Mouse (Mus musculus): ENCODE measurements around the gene Rab33b.
A peak's percentile ranks its signal among the peaks of the same experiment; 100 is the strongest.

Gene Rab33b

DNA sequence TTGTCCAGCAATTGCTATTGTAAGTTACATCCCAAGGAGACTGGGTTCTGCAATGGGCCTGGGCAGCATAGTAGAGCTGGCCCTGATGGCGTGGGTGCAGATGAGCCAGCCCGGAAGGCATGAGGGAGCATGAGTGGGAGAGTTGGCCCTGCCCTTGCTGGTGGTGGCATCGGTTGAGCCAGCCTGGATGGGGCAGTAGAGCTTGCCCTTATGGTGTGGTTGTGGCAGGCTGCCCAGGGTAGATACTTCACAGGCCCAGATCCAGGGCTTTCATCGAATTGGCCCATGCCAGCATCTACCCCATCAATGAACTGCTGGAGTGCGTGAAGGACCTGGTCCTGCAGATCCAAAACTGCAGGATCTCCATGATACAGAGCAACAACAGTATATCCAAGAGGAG lies 28.3 kb downstream of the Rab33b start:
- DNase-seq (ENCODE audit: low spot score) = no peak

DNA sequence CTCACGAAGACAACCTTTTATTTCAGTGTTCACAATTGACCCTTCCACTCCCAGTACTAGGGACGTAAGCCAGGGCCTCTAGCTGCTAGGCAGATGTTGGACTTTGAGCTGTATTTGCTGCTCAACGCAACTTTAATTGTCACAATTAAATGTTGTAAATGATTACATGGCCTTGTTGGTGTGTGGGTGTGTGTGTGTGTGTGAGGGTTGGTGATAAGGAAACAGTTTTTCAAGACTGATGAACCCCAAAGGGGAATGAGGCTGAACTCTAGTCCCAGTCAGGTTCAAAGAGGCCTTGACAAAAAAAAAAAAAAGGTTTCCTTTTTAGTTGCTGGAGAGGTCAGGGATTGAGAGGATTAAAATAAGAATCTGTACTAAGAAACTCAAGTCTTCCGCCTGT lies 33.7 kb downstream of the Rab33b start:
- no peak for DNase-seq (ENCODE audit: low spot score)

DNA sequence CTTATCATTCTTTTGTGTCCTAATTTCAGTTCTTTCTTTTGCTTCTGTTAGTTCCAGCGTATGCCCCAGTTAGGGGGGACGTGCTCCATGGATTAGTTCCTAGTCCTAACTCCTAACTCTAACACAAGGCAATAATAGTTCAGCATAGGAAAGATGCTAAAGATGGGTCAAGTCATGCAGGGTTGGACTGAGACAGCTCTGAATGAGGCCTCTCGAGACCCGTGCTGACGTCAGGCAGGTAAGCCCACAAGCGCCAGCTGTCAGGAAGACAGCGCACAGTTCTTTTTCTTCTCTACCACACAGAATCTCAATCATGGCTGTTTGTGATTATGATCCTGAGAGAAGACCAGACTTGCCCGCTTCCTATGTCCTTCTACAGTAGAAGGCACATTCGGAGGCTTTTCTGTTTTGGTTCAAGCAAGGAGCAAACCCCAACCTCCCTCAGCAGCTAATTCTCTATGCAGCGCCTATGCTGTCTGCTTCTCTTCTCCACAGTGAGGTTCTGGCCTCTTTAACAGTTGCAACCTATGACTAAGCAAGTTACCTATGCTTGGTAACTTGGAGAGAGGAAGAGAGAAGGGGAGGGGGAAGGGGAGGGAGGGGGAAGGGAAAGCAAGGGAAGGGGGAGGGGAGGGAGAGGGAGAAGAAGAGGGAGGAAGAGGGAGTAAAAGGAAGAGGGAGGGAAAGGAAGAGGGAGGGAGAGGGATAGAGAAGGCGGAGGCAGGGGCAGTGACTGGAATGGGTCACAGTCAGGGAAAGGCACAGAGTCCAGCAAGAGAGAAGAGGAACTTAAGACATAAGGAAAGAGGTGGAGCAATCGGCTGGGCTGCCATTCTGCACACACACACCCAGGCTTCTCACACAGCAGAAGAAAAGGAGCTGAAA lies 34.4 kb downstream of the Rab33b start:
- no peak for DNase-seq (ENCODE audit: low spot score)

DNA sequence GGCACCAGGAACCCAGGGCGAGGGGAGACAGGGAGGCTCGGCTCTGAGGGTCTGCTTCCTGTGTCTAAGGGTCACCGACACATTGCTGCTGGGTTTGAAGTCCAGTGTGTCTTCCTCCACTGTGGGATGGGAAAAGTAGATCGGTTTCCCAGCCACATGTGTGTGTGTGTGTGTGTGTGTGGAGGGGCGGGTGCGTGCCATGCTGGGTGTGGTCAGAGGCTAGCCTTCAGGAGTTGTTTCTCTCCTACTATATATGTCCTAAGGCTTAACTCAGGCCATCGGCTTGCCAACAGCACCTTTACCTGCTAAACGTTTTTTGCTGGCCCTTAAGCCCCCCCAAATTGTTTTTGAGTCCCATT lies 35.0 kb downstream of the Rab33b start:
- DNase-seq (ENCODE audit: low spot score) = no peak

DNA sequence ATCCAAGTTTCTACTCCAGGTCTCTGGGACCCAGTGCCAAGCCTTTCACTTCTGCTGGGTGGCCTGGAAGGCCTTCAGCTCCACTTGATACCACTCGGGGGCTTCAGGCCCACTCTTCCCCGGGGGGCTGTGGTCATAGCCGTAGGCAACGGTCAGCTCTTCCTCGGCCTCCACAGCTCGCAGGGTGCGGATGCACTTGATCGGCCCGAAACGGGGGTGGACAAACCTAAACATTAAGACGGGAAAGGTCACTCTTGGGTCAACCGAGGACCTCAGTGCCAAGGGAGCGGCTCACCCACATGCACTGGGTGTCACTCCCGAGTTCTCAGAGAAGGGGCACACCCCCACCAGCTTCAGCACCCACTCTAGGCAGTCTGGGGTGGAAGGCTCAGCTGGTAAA lies 37.5 kb downstream of the Rab33b start:
- no peak for DNase-seq (ENCODE audit: low spot score)

DNA sequence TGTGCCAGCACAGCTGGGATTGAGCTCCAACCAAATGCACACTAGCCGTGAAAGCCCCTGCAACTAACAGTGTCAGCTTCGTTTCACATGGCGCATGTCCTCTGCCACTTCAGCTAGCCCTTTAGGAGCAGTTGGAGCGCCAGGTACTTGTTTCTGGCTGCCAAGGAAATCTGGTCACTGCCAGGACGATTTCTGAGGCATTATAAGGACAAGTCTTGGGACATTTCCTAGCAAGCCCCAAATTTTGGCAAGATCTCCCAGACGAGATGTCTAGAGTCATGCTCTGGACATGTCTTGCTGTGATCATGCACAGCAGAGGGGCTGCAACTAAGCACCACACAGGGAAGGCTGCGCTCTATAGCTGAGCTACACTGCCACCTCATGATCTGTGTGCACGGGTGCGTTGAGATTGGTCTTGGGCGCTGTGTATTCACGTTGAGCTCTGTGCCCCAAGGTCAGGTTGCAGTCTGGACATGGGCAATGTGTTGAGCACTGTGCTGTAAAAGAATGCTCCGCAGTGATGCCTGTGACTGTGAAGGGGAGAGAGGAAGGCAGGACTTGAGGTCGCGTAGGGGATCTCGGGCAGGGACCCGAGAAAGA lies 41.6 kb downstream of the Rab33b start:
- DNase-seq (ENCODE audit: low spot score) = no peak

DNA sequence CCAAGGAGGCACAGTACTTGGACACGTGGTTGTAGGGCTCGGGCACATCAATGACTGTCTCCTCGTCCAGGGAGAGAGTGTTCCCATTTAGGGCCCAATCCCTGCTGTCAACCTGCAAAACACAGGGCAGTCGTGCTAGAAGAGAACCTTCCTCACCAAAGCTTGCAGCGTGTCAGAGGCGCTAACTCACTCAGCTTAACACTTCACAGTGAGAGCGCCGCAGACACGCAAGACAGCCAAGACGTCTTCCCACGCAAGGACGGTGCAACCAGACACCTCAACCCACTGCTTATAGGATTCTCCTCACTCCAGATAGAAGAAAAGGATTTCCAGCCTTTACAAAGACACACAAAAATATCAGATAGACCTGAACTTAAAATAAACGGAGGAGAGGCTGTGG lies 43.2 kb downstream of the Rab33b start:
- no peak for DNase-seq (ENCODE audit: low spot score)

DNA sequence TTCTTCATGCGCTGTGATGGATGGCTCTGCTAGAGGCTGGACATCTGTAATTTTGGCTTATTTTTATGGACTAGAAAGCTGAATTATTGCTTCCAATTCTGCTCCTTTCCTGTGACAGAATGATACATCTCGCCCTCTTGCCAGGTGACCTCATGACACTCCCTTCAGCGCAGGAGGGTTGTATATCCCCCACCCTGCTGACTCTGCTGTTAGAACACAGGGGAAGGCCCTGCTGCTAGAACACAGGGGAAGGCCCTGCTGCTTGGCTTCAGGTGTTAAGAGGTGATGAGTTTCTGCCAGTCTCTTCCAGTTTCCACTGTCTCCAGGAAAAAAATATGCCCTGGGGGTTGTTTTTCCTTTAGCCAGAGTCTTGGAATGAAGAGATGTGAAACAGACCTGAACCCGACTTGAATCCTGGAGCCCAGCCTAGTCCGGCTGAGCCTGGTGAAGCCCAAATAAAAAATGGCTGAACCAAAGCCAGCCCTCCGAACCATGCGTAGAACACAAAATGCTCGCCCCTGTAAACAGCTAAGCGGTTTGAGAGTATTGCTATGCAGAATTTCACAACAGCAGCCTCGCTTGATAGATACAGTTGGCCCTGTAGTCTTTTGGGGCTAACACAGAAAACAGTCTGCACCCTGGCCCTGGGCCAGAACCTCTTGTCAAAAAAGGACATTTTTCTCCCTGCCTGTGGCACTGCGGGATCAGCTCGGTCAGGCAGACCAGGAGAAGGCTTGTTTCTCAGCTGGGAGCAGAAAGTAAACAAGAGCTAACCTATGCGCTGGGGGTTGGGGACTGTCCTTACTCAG lies 48.0 kb downstream of the Rab33b start:
- DNase-seq (ENCODE audit: low spot score) = no peak

DNA sequence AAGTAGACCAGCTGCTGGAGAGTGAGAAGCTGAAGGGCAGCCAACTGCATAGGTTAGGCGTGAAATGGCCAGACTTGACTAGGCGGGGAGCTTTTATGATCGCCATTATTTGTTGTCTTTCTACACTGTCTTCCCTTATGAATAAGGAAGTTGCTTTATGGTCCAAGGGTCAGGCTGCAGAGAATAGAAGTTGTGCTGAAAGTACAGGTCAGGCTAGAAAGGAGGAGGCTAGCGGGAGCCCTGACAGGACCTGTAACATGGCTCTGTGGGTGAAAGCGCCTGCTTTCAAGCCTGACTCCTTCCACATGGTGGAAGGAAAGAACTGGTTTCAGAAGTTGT lies 48.5 kb downstream of the Rab33b start:
- DNase-seq (ENCODE audit: low spot score) = no peak

DNA sequence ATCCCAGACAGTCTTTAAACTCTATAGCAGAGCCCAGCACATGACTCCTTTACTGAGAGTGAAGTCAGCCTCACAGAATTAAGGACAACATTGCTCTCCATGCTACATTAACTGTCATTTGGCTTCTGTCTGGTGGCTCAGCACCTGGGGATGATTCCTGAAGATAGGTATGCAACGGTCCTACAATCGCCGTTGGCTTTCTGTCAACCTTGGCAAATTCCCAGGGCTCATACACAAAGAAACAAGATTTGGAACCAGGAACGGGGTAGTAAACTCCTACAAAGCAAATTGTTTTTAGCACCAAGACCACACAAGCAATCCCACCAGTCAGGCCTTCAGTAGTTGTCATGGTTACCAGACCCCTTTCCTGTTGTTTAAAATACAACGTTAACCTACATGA lies 49.9 kb downstream of the Rab33b start:
- DNase-seq (ENCODE audit: low spot score) = no peak

DNA sequence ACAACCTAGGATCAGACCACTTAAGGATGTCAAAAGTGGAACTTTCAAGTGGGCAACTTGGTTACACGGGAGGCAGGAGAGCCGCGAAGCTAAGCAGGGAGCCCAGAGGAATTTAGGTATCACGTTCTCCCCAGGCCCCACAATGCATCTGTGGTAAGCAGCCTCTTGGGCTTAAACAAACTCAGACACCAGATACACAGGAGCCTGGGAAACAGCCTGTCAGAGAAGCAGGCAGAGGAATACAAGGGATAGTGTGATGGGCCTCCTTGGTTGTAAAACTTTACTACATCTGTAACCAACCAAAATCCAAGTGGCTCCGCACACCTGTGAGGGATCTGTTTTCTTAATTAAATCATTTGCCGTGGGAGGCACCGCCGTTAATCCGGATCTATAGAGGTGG lies 50.3 kb downstream of the Rab33b start:
- no peak for DNase-seq (ENCODE audit: low spot score)

DNA sequence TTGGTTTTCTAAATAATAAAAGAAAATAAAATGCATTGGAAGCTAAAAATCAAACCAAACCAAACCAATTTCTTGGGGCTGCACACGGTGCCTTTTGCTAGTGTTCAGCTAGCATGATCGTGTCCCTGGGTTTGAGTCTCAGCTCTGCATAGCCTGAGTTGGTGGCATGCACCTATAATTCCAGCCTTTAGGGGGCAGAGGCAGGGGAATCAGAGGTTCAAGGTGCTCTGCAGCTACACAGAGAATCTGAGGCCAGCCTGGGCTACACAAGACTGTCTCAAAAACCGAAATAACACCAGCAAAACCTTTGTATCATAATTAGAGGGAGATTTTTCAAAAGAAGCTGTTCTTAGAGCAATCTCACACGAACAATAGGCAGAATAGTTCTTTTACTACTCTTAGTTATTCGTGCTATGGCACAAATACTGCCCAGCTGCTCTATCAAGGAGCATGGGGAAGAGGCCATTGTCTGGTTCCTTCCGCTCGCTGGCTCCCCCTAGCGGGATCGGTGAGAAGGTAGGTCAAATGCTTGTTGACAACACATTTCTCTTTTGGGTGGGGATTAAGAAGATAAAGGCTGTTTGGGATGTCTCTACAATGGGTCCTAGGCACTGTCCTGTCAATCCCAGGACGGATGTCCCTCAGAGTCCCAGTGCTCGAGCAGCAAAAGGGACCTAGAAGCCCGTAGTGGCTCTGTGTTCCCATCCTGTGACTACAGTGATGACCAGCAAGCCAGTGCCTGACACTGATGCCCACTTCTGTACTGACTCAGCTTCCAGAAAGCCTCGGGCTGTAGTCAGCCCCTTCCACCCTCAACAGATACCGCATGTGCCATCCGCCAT lies 56.1 kb downstream of the Rab33b start:
- peak; percentile 78 for DNase-seq (ENCODE audit: low spot score)

DNA sequence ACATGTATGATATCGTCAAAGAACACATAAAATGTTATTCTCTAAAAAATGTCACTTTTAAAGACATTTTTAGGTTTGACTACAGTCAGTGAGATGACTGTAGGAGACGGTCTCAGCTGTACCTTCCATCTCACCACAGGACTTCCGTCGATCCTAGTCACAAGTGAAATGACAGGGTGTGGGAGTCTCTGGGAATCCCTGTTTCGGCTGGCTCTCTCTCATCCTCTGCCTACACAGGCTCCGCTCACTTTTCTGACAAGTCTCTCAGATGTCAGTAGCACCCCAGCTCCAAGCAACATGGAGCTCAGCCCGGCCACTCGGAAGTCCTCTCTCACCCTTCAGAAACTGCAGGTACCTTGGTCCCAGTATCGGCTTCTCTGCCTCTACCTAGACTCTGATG lies 56.9 kb downstream of the Rab33b start:
- DNase-seq (ENCODE audit: low spot score) = no peak

DNA sequence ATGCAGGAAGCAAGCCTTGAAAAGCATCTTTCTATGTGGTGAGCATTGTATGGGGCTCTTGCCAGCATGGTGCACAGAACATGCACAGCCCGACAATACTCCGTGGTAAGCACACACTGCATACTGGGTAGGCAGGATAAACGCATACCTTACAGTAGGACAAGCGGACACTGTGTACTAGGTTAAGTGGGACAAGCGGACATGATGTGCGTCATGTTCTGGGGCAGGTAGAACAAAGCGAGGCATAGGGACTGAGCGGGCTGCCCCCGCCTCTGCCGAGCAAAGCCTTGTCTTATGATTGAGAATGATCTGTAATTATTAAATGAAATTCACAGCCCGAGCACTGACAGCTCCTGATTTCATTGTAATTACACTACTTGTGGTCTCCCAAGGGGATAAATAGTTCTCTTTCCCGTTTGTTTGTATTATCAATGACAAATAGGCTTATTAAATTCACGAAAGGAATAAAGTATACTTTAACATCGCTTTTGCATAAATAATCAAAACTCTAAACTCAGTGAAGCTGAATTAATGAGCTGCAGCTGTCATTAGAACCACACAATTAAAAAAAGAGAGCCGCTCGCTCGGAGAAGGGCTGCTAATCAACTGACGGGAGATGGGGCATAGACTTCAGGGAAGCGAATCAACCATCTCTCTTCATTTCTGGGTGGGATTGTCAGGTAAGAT lies 60.9 kb downstream of the Rab33b start:
- peak; percentile 68 for DNase-seq (ENCODE audit: low spot score)
